Mouse (Mus musculus) urinary bladder, postnatal 10 days (tissue): ENCODE data around the gene Map3k11.

Experiments
- DNase-seq: peaks from one replicate; pipeline ENCODE4 v3.0.0; 2022; ENCODE audit warnings: low spot score

Map3k11 gene

GRCm38 (mm10) chr19:5688200-5689087 lies at the start of gene Map3k11, which contains the start of gene Pcnx3:
Map3k11 (plus strand) TSS chr19:5688742.
Pcnx3 (minus strand) TSS chr19:5688908.
- peak; percentile 92 for DNase-seq

GRCm38 (mm10) chr19:5640339-5640738 lies 48.2 kb upstream of the Map3k11 start:
- no peak for DNase-seq

GRCm38 (mm10) chr19:5641021-5641420 lies 47.5 kb upstream of the Map3k11 start:
- DNase-seq = no peak

- DNase-seq = no peak
Measured at GRCm38 (mm10) chr19:5641641-5642040, 46.9 kb upstream of the Map3k11 start.

GRCm38 (mm10) chr19:5645280-5645679 lies 43.3 kb upstream of the Map3k11 start:
- DNase-seq = no peak

- no peak for DNase-seq
Measured at GRCm38 (mm10) chr19:5646731-5647330, 41.7 kb upstream of the Map3k11 start.

- DNase-seq = no peak
Measured at GRCm38 (mm10) chr19:5647791-5648190, 40.8 kb upstream of the Map3k11 start.

- DNase-seq = no peak
Measured at GRCm38 (mm10) chr19:5648401-5649297, 39.9 kb upstream of the Map3k11 start.

GRCm38 (mm10) chr19:5649298-5649741 lies 39.2 kb upstream of the Map3k11 start:
- DNase-seq = no peak

- DNase-seq = no peak
Measured at GRCm38 (mm10) chr19:5651502-5652274, 36.9 kb upstream of the Map3k11 start.

GRCm38 (mm10) chr19:5652570-5652969 lies 36.0 kb upstream of the Map3k11 start:
- no peak for DNase-seq

- DNase-seq = no peak
Measured at GRCm38 (mm10) chr19:5653969-5654719, 34.4 kb upstream of the Map3k11 start.

- no peak for DNase-seq
Measured at GRCm38 (mm10) chr19:5654720-5655298, 33.7 kb upstream of the Map3k11 start.

- DNase-seq = no peak
Measured at GRCm38 (mm10) chr19:5660942-5661751, 27.4 kb upstream of the Map3k11 start.

GRCm38 (mm10) chr19:5662310-5662709 lies 26.2 kb upstream of the Map3k11 start:
- DNase-seq = no peak

- DNase-seq = peak; percentile 62
Measured at GRCm38 (mm10) chr19:5662981-5663913, 25.3 kb upstream of the Map3k11 start, which contains the start of gene Sipa1. Sipa1 (minus strand) TSS chr19:5663707.

- no peak for DNase-seq
Measured at GRCm38 (mm10) chr19:5664669-5665257, 23.8 kb upstream of the Map3k11 start.

GRCm38 (mm10) chr19:5665465-5665864 lies 23.1 kb upstream of the Map3k11 start:
- DNase-seq = no peak
